In the genomic region with DNA sequence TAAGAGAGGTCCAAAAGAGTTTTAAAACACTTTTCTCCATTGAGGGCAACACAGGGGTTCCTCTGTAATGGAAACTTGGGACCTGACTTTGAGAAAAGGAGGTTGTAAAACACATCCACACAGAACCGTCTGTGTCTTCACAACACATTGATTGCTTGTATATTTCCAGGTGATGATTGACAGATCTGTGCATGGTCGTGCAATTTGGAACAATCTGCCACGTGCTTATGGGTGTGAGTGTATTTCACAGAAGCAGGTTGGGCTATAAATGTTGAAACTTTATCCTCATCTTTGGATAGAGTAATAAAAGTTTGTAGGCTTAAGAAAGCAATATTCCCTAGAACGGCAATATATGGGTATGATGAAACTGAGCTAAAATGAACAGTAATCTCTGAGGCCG, we compare ENCODE assay signal across 26 mouse cellular contexts.
"Had no signal": no experiment of that assay in that cellular context is flagged by ENCODE, and none has a peak within 500 bp of the region (broad histone marks: within the 10 kb centered on the region; RNA-seq: fewer than 3 reads in every experiment).

No protein-coding gene starts in this region.

- H3K9ac ChIP-seq: heart, embryonic 12.5 days; hindbrain, embryonic 12.5 days; hindbrain, embryonic 14.5 days; intestine, embryonic 15.5 days; liver, embryonic 13.5 days had no signal

- H3K4me1 ChIP-seq: heart, embryonic 10.5 days; heart, embryonic 12.5 days; hindbrain, embryonic 10.5 days; intestine, embryonic 15.5 days; liver, embryonic 13.5 days had no signal

- H3K27me3 ChIP-seq: heart, embryonic 12.5 days; hindbrain, embryonic 12.5 days; intestine, embryonic 15.5 days; liver, embryonic 13.5 days had no signal

- H3K4me3 ChIP-seq: gastrocnemius, adult 2 months; heart, embryonic 10.5 days; heart, embryonic 12.5 days; hindbrain, embryonic 10.5 days; hindbrain, embryonic 12.5 days; intestine, embryonic 15.5 days; liver, embryonic 13.5 days had no signal

- ATAC-seq: forebrain, embryonic 16.5 days; hindbrain, embryonic 16.5 days; inflammation-experienced regulatory T-cells, adult 6 months; intestine, embryonic 15.5 days; intestine, postnatal 0 days had no signal

- H3K36me3 ChIP-seq: heart, embryonic 10.5 days; heart, embryonic 12.5 days; hindbrain, embryonic 10.5 days; hindbrain, embryonic 12.5 days; intestine, embryonic 15.5 days; liver, embryonic 13.5 days had no signal

- DNase-seq: gastrocnemius, adult 2 months; gastrocnemius, postnatal 10 days; gastrocnemius, postnatal 25 days; heart, adult 18-20 months; heart, postnatal 10 days; heart, postnatal 4 days; kidney, adult 18-20 months; kidney, adult 8-10 months; kidney, postnatal 10 days; kidney, postnatal 25 days; layer of hippocampus, adult 9-11 months; layer of hippocampus, postnatal 36 days; left cerebral cortex, postnatal 4 days; liver; liver, embryonic 13.5 days had no signal

- H3K9me3 ChIP-seq: heart, embryonic 10.5 days; heart, embryonic 12.5 days; hindbrain, embryonic 10.5 days; hindbrain, embryonic 12.5 days; intestine, embryonic 15.5 days; liver, embryonic 13.5 days had no signal

- H3K4me2 ChIP-seq: heart, embryonic 12.5 days; hindbrain, embryonic 12.5 days; hindbrain, embryonic 14.5 days; intestine, embryonic 15.5 days; liver, embryonic 11.5 days; liver, embryonic 13.5 days had no signal

- H3K27ac ChIP-seq: gastrocnemius, adult 2 months; heart, embryonic 10.5 days; hindbrain, embryonic 10.5 days; hindbrain, embryonic 12.5 days; hindbrain, embryonic 14.5 days; intestine, embryonic 15.5 days; liver, embryonic 13.5 days had no signal
